Mouse (Mus musculus) megakaryocyte progenitor cell, adult 5-6 weeks (primary cell): ENCODE measurements around the gene Eif2b3. TPM values are rescaled to one million over a fixed set of nuclear protein-coding genes. Genes with fewer than 3 reads are reported as not detected.

ENCODE experiments used
- ATAC-seq: replicated peaks from 2 replicates; pipeline ENCODE4 v1.8.0; 2016; ENCODE audit warnings: mild to moderate bottlenecking, moderate TSS enrichment, inconsistent platforms; ENCODE audit not compliant: poor library complexity
- total RNA-seq, 2 experiments: library from RNA; stranded (forward) in 1 of 2; stranded (reverse) in 1 of 2; fragments of 157-497, 149-512 nt in 1 of 2; fragments of 200-1000 nt in 1 of 2; gene quantifications; 2 replicates each; pipeline versions ENCODE4 v1.2.3 to v1.2.4; 2015 to 2017

Eif2b3 gene
- total RNA-seq, 2 experiments from 2014 or later, result 30.9 to 32.9 TPM

GRCm38 (mm10) chr4:117014901-117015415, 4.2 kb upstream of the Eif2b3 start:
- no peak for ATAC-seq

DNA sequence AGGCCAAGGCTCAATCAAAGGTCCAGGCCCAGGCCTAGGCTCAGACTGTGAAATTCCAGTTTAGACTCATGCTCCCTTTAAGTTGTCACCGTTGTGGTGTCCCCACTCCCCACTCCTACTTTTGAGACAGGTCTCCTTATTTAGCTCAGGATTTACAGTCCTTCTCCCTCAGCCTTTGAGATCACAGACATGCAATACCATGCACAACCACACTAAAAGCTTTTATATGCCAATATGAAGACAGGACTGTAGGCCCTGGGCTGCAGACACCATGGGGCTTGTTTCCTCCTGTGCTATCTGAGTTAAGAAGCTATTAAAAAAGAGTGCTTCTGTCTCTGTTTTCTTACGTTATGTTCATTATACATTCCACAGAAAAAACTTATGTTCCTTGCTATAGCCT, 1.5 kb upstream of the Eif2b3 start:
- ATAC-seq, result 0 out of 2 replicates have a peak, but pooled peaks have one; percentile 35

DNA sequence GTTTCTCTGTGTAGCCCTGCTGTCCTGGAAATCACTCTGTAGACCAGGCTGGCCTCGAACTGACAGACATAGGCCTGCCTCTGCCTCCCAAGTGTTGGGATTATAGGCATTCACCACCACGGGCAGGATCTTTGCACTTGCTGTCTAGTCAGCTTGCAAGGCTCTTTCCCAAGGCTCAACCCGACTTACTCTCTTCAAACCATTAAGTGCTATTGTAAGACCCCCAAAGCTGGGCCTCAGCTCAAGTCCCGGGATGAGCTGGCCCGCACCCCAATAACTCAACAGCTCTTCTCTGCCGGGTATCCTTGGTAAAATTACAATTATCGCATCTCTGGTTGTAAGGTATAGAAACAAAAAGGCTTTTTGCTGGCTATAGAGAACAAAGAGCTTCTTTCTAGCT, 875 bp upstream of the Eif2b3 start:
- no peak for ATAC-seq

- ATAC-seq, result no peak
Measured at GRCm38 (mm10) chr4:117023469-117023868, 4.3 kb downstream of the Eif2b3 start.

DNA sequence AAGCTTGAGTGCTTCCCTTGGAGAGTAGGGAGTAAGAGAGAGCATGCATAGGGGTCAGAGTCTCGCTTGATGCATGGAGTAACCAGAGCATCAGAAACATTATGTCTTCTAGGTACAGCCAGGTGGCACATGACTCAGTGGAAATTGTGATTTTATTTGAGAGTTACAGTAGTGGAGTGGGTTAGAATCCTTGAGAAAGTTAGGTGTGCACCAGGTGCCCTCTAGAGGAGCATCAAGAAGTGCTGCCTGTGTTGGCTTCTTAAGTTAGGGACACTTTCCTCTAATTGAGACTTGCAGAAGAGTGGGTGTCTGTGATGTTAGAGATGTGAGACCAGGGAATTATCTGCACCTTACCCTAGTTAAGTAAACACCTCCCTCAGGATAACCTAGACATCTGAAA, 11.9 kb downstream of the Eif2b3 start:
- ATAC-seq, result 0 out of 2 replicates have a peak, but pooled peaks have one; percentile 26

DNA sequence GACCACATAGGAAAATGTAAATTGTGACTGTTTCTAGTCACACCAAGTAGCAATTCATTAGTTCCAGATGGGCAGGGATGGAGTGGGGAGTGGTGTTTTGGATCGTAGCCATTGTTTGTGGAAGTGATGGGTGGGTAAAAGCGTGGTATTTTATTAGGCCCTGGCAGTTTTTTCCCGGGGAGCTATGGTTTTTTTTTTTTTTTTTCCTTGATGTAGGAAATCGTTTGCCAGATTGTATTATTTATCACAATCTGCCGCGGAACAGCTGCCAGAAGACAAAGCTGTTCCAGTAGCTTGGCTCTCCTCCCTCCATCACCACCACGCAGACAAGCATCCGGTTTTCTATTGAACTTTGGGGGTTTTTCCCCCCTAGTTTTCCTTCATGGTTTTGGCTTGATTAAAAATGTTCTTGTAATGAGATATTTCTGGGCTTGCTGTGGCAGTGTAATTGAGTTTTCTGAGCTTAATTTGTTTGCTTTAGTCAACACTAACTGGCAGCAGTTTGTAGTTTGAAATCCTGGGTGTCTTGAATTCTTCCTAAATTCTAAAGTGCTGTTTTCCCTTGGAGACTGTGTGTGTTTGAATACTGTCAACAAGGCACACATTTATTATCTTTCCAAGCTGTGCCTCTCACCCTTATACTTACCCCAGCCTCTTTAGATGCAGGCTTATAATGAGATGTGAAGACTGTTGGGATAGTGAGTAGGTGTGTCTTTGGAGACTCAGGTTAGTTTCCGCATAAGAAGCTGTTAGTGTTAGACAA, 20.9 kb downstream of the Eif2b3 start:
- no peak for ATAC-seq

- no peak for ATAC-seq
Measured at GRCm38 (mm10) chr4:117040791-117041190, 21.6 kb downstream of the Eif2b3 start.

DNA sequence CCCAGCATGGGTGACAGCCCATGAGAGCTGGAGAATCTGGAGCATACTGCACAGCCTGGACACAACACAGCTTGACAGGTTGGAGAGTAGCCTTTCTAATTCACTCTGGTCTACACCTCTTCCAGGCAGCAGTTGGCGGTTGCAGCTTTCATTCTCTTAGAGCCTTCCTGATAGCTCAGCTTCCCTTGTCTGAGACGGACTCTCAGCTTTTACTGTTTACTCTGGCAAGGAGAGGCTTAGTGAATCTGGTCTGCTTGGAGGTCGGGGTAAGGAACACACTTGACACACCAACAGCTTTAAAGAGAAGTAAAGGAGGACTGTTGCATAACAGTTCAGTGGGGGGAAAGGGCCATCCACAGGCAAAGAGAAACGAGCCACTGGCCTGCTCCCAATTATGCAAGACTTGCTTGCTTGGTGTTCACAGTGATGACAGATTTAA, 22.1 kb downstream of the Eif2b3 start:
- peak; percentile 95 for ATAC-seq

DNA sequence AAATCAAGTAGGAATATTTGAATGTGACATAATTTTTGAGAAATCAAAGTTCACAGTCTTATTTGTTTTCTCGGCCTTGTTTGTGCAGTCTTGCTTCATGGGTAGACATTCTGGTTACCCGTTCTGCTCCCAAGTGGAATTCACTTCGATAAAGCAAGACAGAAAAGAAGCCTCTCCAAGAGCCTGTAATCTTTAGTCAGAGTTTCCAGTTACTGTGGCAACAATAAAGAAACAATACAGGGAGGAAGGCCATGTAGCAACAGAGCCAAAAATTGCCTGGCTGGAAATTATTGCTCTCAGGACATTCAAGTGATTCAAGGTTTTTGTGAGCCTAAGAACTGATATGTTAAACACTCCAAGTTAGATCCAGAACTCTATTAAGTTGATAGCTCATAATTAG, 29.6 kb downstream of the Eif2b3 start:
- no peak for ATAC-seq

DNA sequence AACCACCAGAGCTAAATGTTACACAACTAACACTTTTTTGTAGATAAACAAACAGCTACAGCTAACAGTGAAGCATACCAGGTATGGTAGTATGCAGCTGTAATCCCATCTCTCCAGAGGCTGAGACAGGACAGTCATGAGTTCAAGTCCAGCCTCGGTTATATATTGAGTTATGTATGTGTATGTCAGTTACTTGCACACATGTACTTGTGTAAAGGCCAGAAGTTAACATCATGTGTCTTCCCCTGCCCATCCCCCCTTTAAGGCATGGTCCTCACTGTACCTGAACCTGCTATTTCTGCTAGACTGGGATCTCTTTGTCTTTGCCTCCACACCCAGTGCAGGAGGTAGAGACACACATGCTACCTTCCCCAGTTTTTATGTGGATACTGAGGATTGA, 30.3 kb downstream of the Eif2b3 start:
- no peak for ATAC-seq

GRCm38 (mm10) chr4:117052626-117053025, 33.4 kb downstream of the Eif2b3 start:
- ATAC-seq, result no peak

DNA sequence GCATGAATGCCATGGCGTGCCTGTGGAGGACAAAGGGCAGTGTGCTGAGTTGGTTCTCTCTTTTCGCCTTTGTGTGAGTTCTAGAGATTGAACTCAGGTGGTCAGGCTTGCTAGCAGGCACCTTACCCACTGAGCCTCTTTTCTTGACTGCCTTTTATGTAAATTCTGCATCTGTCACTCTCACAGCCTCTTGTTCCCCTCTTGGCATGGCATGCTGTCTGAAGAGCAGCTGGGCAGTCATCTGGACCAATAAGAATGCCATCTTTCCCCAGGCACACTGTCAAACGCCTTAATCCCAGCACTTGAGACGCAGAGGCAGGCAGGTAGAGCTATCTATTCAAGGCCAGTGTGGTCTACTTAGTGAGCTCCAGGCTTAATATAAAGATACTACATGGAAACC, 34.8 kb downstream of the Eif2b3 start:
- ATAC-seq, result no peak

DNA sequence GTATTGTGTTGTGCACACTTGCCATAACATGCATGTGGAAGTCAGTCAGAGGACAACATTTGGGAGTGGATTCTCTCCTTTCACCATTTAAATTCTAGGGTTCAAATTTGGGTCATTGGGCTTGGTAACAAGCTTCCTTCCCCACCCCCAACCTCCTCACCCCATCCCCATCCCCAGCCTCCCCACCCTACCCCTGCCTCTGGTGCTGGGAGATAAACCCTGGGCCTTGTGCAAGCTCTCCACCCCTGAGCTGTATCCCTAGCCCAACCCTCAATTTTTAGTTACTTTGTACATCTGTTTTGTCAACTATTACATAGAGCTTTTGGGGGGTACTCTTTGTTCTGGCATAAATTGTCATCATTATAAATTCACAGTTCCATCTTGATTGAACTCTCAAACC, 36.9 kb downstream of the Eif2b3 start:
- peak; percentile 68 for ATAC-seq

- no peak for ATAC-seq
Measured at GRCm38 (mm10) chr4:117056514-117056913, 37.3 kb downstream of the Eif2b3 start.

DNA sequence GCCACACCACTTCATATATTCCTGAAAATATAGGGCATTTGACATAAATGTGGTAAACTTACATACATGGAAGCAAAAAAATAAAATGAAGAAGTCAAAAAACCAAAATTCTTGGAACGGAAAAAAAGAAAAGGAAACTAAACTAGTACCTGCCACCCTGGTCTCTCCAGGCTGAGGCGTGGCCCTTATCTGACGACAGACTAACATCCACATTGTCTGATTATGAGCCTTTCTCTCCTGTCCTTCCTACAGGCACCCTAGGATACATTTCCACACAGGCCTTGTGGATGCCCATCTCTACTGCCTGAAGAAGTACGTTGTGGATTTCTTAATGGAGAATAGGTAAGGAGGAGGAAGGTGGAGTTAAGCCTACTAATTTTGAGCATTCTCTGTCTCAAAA, 39.3 kb downstream of the Eif2b3 start:
- 0 out of 2 replicates have a peak, but pooled peaks have one; percentile 42 for ATAC-seq

DNA sequence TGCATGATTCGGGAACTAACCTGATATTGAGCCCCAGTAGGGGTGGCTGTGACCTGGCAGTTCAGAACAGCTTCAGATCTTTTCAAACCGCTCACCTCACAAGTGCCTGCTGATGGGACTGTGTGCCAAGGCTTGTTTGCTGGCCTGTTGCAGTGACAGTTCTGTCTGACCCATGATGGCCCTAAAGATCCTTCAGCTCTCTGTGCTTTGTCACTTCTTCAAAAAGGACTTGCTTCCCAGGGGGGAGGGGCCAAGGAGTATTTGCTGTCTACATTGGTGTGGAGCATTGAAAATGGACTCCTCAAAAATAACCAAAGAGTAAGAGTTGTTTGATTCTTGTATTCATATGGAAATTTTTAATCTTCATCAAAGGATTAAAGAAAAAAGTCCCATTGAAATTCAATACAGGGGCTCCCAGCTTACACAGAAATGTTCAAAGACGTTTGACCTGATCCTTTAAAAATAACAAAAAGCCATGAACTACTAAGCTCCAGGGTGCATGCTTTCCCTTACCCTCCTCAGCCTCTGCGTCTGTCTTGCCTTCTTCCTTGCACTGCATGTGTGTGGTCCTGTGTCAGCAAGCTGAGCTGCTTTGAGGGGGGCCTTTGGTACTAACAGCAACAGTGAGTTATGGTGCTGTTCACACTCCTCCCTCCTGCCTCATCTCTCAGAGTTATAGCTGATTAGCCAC, 43.6 kb downstream of the Eif2b3 start:
- no peak for ATAC-seq

DNA sequence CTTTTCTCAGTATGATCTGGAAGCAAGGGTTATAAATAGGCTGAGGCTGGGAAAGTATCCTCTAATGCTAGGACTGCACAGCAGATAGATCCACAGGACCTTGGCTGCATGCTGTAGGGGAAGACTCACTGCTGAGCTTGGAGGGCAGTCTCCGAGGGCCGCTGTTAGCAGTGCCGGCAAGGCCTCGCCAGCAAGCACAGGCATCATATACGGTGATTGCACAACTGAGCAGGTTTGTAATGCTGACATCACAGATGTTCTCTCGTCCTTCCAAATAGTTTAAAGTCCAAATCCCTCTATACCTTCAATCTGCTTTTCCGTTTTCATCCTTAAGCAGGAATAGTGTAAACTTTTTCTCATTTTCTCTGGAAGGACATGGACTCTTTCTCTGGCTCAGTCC, 48.8 kb downstream of the Eif2b3 start:
- no peak for ATAC-seq

DNA sequence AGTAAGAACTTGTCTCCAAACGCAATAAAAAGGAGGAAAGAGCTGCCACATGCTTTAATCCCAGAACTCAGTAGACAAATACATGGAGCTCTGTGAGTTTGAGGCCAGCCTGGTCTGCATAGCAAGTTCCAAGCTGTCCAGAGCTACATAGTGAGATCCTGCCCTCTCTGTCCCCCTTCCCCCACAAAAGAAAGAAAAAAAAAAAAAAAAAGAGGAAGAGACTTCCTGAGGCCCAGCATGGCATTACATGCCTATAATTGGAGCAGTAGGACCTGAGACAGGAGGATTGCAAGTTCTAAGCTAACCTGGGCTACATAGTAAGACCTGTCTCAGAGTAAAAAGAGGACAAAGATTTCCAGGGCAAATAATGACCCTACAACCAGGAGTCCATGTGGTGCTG, 50.4 kb downstream of the Eif2b3 start:
- ATAC-seq, result no peak

GRCm38 (mm10) chr4:117070624-117071023, 51.4 kb downstream of the Eif2b3 start:
- no peak for ATAC-seq

- no peak for ATAC-seq
Measured at GRCm38 (mm10) chr4:117071183-117071582, 52.0 kb downstream of the Eif2b3 start.

DNA sequence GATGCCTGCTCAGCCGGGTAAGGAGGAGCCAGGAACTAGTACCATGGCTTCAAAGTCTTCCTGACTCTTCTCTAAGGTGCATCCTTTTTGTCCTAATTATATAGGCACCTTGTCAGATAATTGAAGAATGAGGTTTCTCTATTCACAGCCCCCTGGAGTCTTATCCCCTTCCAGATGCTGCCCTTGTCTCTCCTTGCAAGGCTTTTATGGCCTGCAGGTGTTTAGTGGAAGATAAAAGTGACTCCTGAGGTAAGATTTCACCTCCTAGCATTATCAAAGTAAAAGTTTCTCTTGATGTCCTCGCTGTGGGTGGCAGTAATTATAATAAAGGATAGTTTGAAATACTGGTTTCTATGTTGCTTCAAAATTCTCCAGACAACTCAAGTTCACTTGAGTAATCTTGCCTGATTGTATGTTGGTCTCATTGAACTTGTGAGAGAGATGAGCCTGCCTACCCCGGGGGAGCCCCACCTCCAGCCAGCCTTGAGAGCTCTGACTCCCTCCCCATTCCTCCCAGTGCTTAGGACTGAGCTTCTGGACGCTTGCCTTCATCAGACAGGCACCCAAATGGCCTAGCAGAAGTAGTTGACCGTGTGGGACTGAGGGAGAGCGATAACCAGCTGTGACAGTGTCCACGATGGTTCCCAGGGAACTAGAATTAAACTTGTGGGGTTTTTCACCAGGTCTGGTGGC, 68.9 kb downstream of the Eif2b3 start:
- ATAC-seq, result 0 out of 2 replicates have a peak, but pooled peaks have one; percentile 39
